Mouse (Mus musculus): ENCODE data around the gene Cab39l. TPM values are rescaled to one million over a fixed set of nuclear protein-coding genes. Genes with fewer than 3 reads are reported as not detected.
A peak's percentile ranks its signal among the peaks of the same experiment; 100 is the strongest.

Cab39l gene
- polyA plus RNA-seq, 1 experiment from 2014 or later: 21.8 TPM

GRCm38 (mm10) chr14:59437398-59437797 is 3.4 kb upstream of the Cab39l start:
- no peaks in the 10 kb centered on the region for H3K27me3 ChIP-seq (ENCODE audit: control insufficient read depth, insufficient read depth, low read depth, low read length)
- H3K9me3 ChIP-seq (replicated peaks; ENCODE audit: control insufficient read depth, low read length): no peaks in the 10 kb centered on the region
- no peak overlapping the region for H3K27ac ChIP-seq (ENCODE audit: low read length)
- H3K36me3 ChIP-seq (ENCODE audit: control insufficient read depth, insufficient read depth): no peaks in the 10 kb centered on the region
- H3K9ac ChIP-seq (ENCODE audit: low read depth, low read length): no peak overlapping the region
- no peak overlapping the region for H3K4me3 ChIP-seq (ENCODE audit: low read depth, low read length)
- no peak for ATAC-seq (ENCODE audit: low read depth)
- WGBS (ENCODE audit: insufficient replicate concordance): 82% methylated on average over 3 of the region's 3 CpGs
- no peak overlapping the region for H3K4me2 ChIP-seq (ENCODE audit: low read depth, low read length)
- H3K4me1 ChIP-seq (ENCODE audit: control insufficient read depth, low read depth, low read length): peaks cover 12% of the 10 kb centered on the region

GRCm38 (mm10) chr14:59438505-59438904 is 2.3 kb upstream of the Cab39l start:
- H3K27ac ChIP-seq (ENCODE audit: low read length): no peak overlapping the region
- ATAC-seq (ENCODE audit: low read depth): no peak
- no peaks in the 10 kb centered on the region for H3K27me3 ChIP-seq (ENCODE audit: control insufficient read depth, insufficient read depth, low read depth, low read length)
- 46% methylated on average over 2 of the region's 2 CpGs for WGBS (ENCODE audit: insufficient replicate concordance)
- no peak overlapping the region for H3K9ac ChIP-seq (ENCODE audit: low read depth, low read length)
- H3K36me3 ChIP-seq (ENCODE audit: control insufficient read depth, insufficient read depth): no peaks in the 10 kb centered on the region
- H3K4me2 ChIP-seq (ENCODE audit: low read depth, low read length): no peak overlapping the region
- no peak overlapping the region for H3K4me3 ChIP-seq (ENCODE audit: low read depth, low read length)
- peaks cover 12% of the 10 kb centered on the region for H3K4me1 ChIP-seq (ENCODE audit: control insufficient read depth, low read depth, low read length)
- H3K9me3 ChIP-seq (replicated peaks; ENCODE audit: control insufficient read depth, low read length): no peaks in the 10 kb centered on the region

GRCm38 (mm10) chr14:59440039-59440438 is 733 bp upstream of the Cab39l start:
- Histone ChIP-seq H3K9ac (ENCODE audit: low read depth, low read length) (peak overlapping the region; percentile 94), H3K36me3 (ENCODE audit: control insufficient read depth, insufficient read depth) (no peaks in the 10 kb centered on the region), H3K27ac (ENCODE audit: low read length) (peak overlapping the region; percentile 88), H3K4me2 (ENCODE audit: low read depth, low read length) (peak overlapping the region; percentile 81), H3K27me3 (ENCODE audit: control insufficient read depth, insufficient read depth, low read depth, low read length) (no peaks in the 10 kb centered on the region), H3K9me3 (replicated peaks; ENCODE audit: control insufficient read depth, low read length) (no peaks in the 10 kb centered on the region), H3K4me1 (ENCODE audit: control insufficient read depth, low read depth, low read length) (peaks cover 8% of the 10 kb centered on the region), H3K4me3 (ENCODE audit: low read depth, low read length) (peak overlapping the region; percentile 79)
- no peak for ATAC-seq (ENCODE audit: low read depth)
- WGBS (ENCODE audit: insufficient replicate concordance): 2% methylated on average over 7 of the region's 7 CpGs

- H3K27me3 ChIP-seq (ENCODE audit: control insufficient read depth, insufficient read depth, low read depth, low read length): no peaks in the 10 kb centered on the region
- H3K4me3 ChIP-seq (ENCODE audit: low read depth, low read length): peak overlapping the region; percentile 79
- peak overlapping the region; percentile 95 for H3K27ac ChIP-seq (ENCODE audit: low read length)
- peak overlapping the region; percentile 94 for H3K9ac ChIP-seq (ENCODE audit: low read depth, low read length)
- WGBS (ENCODE audit: insufficient replicate concordance): 1% methylated on average over 6 of the region's 6 CpGs
- no peaks in the 10 kb centered on the region for H3K36me3 ChIP-seq (ENCODE audit: control insufficient read depth, insufficient read depth)
- no peaks in the 10 kb centered on the region for H3K9me3 ChIP-seq (replicated peaks; ENCODE audit: control insufficient read depth, low read length)
- H3K4me1 ChIP-seq (ENCODE audit: control insufficient read depth, low read depth, low read length): peaks cover 8% of the 10 kb centered on the region
- peak overlapping the region; percentile 87 for H3K4me2 ChIP-seq (ENCODE audit: low read depth, low read length)
- no peak for ATAC-seq (ENCODE audit: low read depth)
These were observed 667 bp downstream of the Cab39l start for GRCm38 (mm10) chr14:59441472-59441805.

- H3K9ac ChIP-seq (ENCODE audit: low read depth, low read length): no peak overlapping the region
- H3K4me1 ChIP-seq (ENCODE audit: control insufficient read depth, low read depth, low read length): peaks cover 2% of the 10 kb centered on the region; the same call in 1 of the 2 replicates
- no peak overlapping the region for H3K4me3 ChIP-seq (ENCODE audit: low read depth, low read length)
- no peak overlapping the region for H3K27ac ChIP-seq (ENCODE audit: low read length)
- no peaks in the 10 kb centered on the region for H3K9me3 ChIP-seq (replicated peaks; ENCODE audit: control insufficient read depth, low read length)
- no peak overlapping the region for H3K4me2 ChIP-seq (ENCODE audit: low read depth, low read length)
- no peaks in the 10 kb centered on the region for H3K27me3 ChIP-seq (ENCODE audit: control insufficient read depth, insufficient read depth, low read depth, low read length)
- no peaks in the 10 kb centered on the region for H3K36me3 ChIP-seq (ENCODE audit: control insufficient read depth, insufficient read depth)
- 66% methylated on average over 1 of the region's 1 CpGs for WGBS (ENCODE audit: insufficient replicate concordance)
- ATAC-seq (ENCODE audit: low read depth): no peak
These were observed 4.6 kb downstream of the Cab39l start for GRCm38 (mm10) chr14:59445421-59445820.

- H3K4me1 ChIP-seq (ENCODE audit: control insufficient read depth, low read depth, low read length): no peaks in the 10 kb centered on the region
- no peaks in the 10 kb centered on the region for H3K27me3 ChIP-seq (ENCODE audit: control insufficient read depth, insufficient read depth, low read depth, low read length)
- H3K36me3 ChIP-seq (ENCODE audit: control insufficient read depth, insufficient read depth): no peaks in the 10 kb centered on the region
- H3K9ac ChIP-seq (ENCODE audit: low read depth, low read length): no peak overlapping the region
- ATAC-seq (ENCODE audit: low read depth): no peak
- no peak overlapping the region for H3K4me3 ChIP-seq (ENCODE audit: low read depth, low read length)
- no peak overlapping the region for H3K4me2 ChIP-seq (ENCODE audit: low read depth, low read length)
- H3K9me3 ChIP-seq (replicated peaks; ENCODE audit: control insufficient read depth, low read length): no peaks in the 10 kb centered on the region
- no peak overlapping the region for H3K27ac ChIP-seq (ENCODE audit: low read length)
These were observed 7.2 kb downstream of the Cab39l start for GRCm38 (mm10) chr14:59447981-59448380.

GRCm38 (mm10) chr14:59466503-59466902 is 25.7 kb downstream of the Cab39l start:
- no peak for ATAC-seq (ENCODE audit: low read depth)
- Histone ChIP-seq H3K36me3 (ENCODE audit: control insufficient read depth, insufficient read depth) (peaks cover 3% of the 10 kb centered on the region; the same call in 1 of the 2 replicates), H3K4me3 (ENCODE audit: low read depth, low read length) (no peak overlapping the region), H3K4me1 (ENCODE audit: control insufficient read depth, low read depth, low read length) (no peaks in the 10 kb centered on the region), H3K27ac (ENCODE audit: low read length) (no peak overlapping the region), H3K9ac (ENCODE audit: low read depth, low read length) (no peak overlapping the region), H3K4me2 (ENCODE audit: low read depth, low read length) (no peak overlapping the region), H3K27me3 (ENCODE audit: control insufficient read depth, insufficient read depth, low read depth, low read length) (no peaks in the 10 kb centered on the region), H3K9me3 (replicated peaks; ENCODE audit: control insufficient read depth, low read length) (no peaks in the 10 kb centered on the region)
- 78% methylated on average over 2 of the region's 2 CpGs for WGBS (ENCODE audit: insufficient replicate concordance)

GRCm38 (mm10) chr14:59467798-59468197 is 27.0 kb downstream of the Cab39l start:
- WGBS (ENCODE audit: insufficient replicate concordance): 52% methylated on average over 1 of the region's 1 CpGs

GRCm38 (mm10) chr14:59470781-59471180 is 30.0 kb downstream of the Cab39l start:
- no peak overlapping the region for H3K4me3 ChIP-seq (ENCODE audit: low read depth, low read length)
- H3K27ac ChIP-seq (ENCODE audit: low read length): no peak overlapping the region
- no peaks in the 10 kb centered on the region for H3K27me3 ChIP-seq (ENCODE audit: control insufficient read depth, insufficient read depth, low read depth, low read length)
- H3K9me3 ChIP-seq (replicated peaks; ENCODE audit: control insufficient read depth, low read length): no peaks in the 10 kb centered on the region
- no peaks in the 10 kb centered on the region for H3K36me3 ChIP-seq (ENCODE audit: control insufficient read depth, insufficient read depth)
- WGBS (ENCODE audit: insufficient replicate concordance): 51% methylated on average over 1 of the region's 1 CpGs
- no peak for ATAC-seq (ENCODE audit: low read depth)
- H3K4me1 ChIP-seq (ENCODE audit: control insufficient read depth, low read depth, low read length): no peaks in the 10 kb centered on the region
- no peak overlapping the region for H3K4me2 ChIP-seq (ENCODE audit: low read depth, low read length)
- no peak overlapping the region for H3K9ac ChIP-seq (ENCODE audit: low read depth, low read length)

More at GRCm38 (mm10) chr14:59467798-59468197, 27.0 kb downstream of the Cab39l start:
- no peaks in the 10 kb centered on the region for H3K9me3 ChIP-seq (replicated peaks; ENCODE audit: control insufficient read depth, low read length)
- no peaks in the 10 kb centered on the region for H3K27me3 ChIP-seq (ENCODE audit: control insufficient read depth, insufficient read depth, low read depth, low read length)
- ATAC-seq (ENCODE audit: low read depth): no peak
- H3K9ac ChIP-seq (ENCODE audit: low read depth, low read length): no peak overlapping the region
- H3K27ac ChIP-seq (ENCODE audit: low read length): no peak overlapping the region
- H3K36me3 ChIP-seq (ENCODE audit: control insufficient read depth, insufficient read depth): no peaks in the 10 kb centered on the region
- H3K4me1 ChIP-seq (ENCODE audit: control insufficient read depth, low read depth, low read length): no peaks in the 10 kb centered on the region
- H3K4me3 ChIP-seq (ENCODE audit: low read depth, low read length): no peak overlapping the region
- no peak overlapping the region for H3K4me2 ChIP-seq (ENCODE audit: low read depth, low read length)

All from liver, embryonic 16.5 days (tissue).